Mouse (Mus musculus): ENCODE data around the gene Lipf.

Gene Lipf

GRCm38 (mm10) chr19:33960887-33961286, at the start of gene Lipf:
TSS of gene Lipf (plus strand) at chr19:33961187.
- DNase-seq: no peak

- DNase-seq: no peak
These were observed 36.9 kb upstream of the Lipf start for GRCm38 (mm10) chr19:33924099-33924498.

GRCm38 (mm10) chr19:33979007-33979406, 18.0 kb downstream of the Lipf start:
- DNase-seq: no peak

- DNase-seq: no peak
These were observed 22.1 kb downstream of the Lipf start for GRCm38 (mm10) chr19:33983043-33983442.

- DNase-seq: no peak
These were observed 47.0 kb downstream of the Lipf start, which contains the start of gene Lipk for GRCm38 (mm10) chr19:34008002-34008401. TSS of gene Lipk (plus strand) at chr19:34008290.

GRCm38 (mm10) chr19:34021440-34022172, 60.6 kb downstream of the Lipf start:
- no peak for DNase-seq

GRCm38 (mm10) chr19:34022759-34023158, 61.8 kb downstream of the Lipf start:
- no peak for DNase-seq

Data from cerebellum, postnatal 25 days (tissue).